Mouse (Mus musculus): ENCODE data around the gene Sparcl1. TPM values are rescaled to one million over a fixed set of nuclear protein-coding genes. Genes with fewer than 3 reads are reported as not detected.
A peak's percentile ranks its signal among the peaks of the same experiment; 100 is the strongest.

The Sparcl1 gene
- polyA plus RNA-seq, 1 experiment, result 26.8 TPM

DNA sequence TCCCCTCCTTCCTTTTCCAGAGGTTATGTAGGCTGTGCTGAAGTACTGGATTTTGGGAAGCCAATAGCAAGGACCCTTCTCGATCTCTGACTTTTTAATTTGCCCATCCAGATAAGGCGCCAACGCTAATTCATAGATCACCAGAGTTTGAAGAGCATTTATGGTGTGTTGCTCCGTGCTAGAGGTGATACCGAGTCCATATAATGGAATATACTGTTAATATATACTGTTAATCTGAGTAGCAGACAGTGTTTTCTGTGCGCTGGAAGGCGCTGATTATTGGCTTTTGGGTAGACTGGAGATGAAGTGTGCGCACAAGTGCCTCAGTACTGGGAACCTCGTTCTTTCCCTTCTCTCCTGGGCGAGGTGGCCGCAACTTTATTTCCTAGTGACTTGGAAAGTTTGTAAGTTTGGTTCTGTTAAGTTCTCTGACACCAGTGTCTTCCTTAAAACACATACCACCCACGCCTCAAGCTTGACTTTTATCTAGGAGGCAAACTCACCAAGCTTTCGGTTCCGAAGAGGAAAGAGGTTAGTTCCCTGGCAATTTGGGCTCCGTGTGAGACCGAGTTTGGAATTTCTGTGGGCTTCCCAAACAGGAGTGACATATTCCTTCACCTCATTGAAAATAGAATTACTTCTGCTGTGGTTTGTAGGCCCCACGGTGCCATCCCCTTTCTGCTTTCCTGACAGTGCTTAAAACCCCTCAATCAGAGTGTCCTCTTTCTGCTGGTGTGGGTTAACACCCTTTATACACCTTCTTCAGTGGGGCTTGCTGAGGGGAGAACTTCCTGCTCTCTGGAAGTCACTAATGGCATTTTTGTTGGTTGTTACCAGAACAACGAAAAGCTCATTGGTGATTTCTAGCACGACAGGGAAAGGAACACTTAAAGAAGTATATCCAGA lies 66.1 kb downstream of the Sparcl1 start:
- Histone ChIP-seq H3K27me3 (ENCODE audit: control insufficient read depth, insufficient read depth, low read length) (no peaks in the 10 kb centered on the region), H3K4me3 (ENCODE audit: control insufficient read depth, insufficient read depth, low read length) (peak overlapping the region; percentile 82), H3K36me3 (ENCODE audit: control insufficient read depth, insufficient read depth, low read length) (peaks cover 8% of the 10 kb centered on the region; the same call in 1 of the 2 replicates), H3K4me1 (replicated peaks; ENCODE audit: control insufficient read depth, insufficient read depth, low read length) (peaks cover 10% of the 10 kb centered on the region), H3K27ac (ENCODE audit: control insufficient read depth, insufficient read depth, low read length) (peak overlapping the region; percentile 9; the same call in 1 of the 2 replicates)
- 3% methylated on average over 19 of the region's 19 CpGs for WGBS
- DNase-seq, result peak; percentile 16
- TF ChIP-seq CTCF (IDR thresholded peaks at IDR 0.05; ENCODE audit: borderline replicate concordance, control insufficient read depth, extremely low read depth, insufficient read depth, low read length, poor library complexity), result no peak
- TF ChIP-seq POLR2A (IDR thresholded peaks at IDR 0.05; ENCODE audit: control insufficient read depth, extremely low read depth, insufficient read depth, low read length, poor library complexity), result no peak

DNA sequence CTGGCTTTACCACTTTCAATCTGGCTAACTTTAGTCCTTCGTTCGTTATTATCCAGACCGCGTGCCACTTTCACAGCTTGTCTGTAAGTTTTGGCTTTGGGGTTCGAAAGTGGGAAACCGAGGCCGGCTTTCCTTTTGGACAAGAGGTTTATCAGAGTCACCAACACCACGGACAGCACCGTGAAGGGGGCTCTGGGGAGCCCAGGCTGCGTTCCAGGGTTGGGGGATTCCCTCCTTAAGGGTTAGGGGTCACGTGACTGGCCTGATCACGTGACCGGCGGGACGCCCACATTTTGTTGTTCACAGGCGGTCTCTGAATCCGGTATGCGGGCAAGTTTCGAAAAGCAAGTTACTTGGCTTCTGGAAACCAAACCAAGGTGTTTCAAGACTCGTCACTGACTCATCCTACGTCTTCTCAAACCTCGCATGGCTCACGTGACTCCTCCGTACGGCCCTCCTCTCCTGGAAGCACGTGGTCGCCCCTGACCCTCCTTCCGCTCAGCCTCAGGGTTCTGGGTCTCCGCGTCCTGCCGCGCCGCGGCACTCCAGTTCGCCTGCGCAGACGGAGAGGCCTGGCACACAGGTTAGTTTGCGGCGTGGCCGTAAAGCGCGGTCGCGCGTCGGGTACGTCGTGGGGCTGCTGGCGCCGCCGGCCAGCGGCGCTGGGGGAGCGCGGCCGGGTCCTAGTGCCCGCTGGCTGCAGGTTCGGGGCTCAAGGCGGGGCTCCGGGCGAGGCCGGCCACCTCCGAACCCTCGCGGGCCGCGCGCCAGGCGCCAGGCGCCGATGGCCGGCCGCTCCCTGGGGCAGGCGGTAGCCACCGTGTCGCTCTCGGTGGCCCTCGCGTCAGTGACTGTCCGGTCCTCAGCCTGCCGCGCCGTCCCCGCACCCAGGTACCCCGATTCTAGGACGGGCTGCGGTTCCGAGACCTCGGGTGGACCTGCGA lies 67.0 kb downstream of the Sparcl1 start, which contains the start of gene Nudt9:
Gene Nudt9 (plus strand): TSS at position 51 of the 944 bp plus-strand sequence.
- TF ChIP-seq CTCF (IDR thresholded peaks at IDR 0.05; ENCODE audit: borderline replicate concordance, control insufficient read depth, extremely low read depth, insufficient read depth, low read length, poor library complexity), result peak; percentile 57; the same call in 1 of the 2 replicates
- TF ChIP-seq POLR2A (IDR thresholded peaks at IDR 0.05; ENCODE audit: control insufficient read depth, extremely low read depth, insufficient read depth, low read length, poor library complexity), result peak; percentile 72
- peak within 1 kb of the TSS; percentile 82 for H3K4me3 ChIP-seq (ENCODE audit: control insufficient read depth, insufficient read depth, low read length)
- H3K36me3 ChIP-seq (ENCODE audit: control insufficient read depth, insufficient read depth, low read length), result peaks cover 3% of the 10 kb centered on the region; the same call in 1 of the 2 replicates
- peak within 1 kb of the TSS; percentile 65 for H3K27ac ChIP-seq (ENCODE audit: control insufficient read depth, insufficient read depth, low read length)
- peak; percentile 97 for DNase-seq
- peaks cover 10% of the 10 kb centered on the region for H3K4me1 ChIP-seq (replicated peaks; ENCODE audit: control insufficient read depth, insufficient read depth, low read length)
- 4% methylated on average over 90 of the region's 90 CpGs for WGBS
- no peaks in the 10 kb centered on the region for H3K27me3 ChIP-seq (ENCODE audit: control insufficient read depth, insufficient read depth, low read length)

DNA sequence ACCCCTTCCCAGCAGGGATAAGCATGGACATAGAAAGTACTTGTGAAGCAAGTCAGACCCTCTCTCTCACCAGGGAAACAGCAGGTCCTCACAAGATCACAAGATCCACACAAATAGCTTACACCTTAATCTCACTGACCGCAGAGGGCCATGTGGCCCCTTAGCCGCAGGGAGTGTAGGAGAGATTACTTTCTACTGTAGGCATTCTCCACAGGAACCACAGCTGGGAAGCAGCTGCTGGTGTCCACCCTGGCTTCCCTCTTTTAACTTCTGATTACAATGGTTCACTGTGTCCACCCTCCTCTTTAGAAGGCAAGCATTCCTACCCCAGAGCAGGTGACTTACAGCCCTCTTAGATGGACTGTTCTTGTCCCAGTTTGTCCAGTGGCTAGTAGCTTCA lies 69.8 kb downstream of the Sparcl1 start:
- Histone ChIP-seq H3K27ac (ENCODE audit: control insufficient read depth, insufficient read depth, low read length) (no peak overlapping the region), H3K27me3 (ENCODE audit: control insufficient read depth, insufficient read depth, low read length) (no peaks in the 10 kb centered on the region), H3K4me1 (replicated peaks; ENCODE audit: control insufficient read depth, insufficient read depth, low read length) (peaks cover 10% of the 10 kb centered on the region), H3K36me3 (ENCODE audit: control insufficient read depth, insufficient read depth, low read length) (no peaks in the 10 kb centered on the region), H3K4me3 (ENCODE audit: control insufficient read depth, insufficient read depth, low read length) (no peak overlapping the region)
- TF ChIP-seq CTCF (IDR thresholded peaks at IDR 0.05; ENCODE audit: borderline replicate concordance, control insufficient read depth, extremely low read depth, insufficient read depth, low read length, poor library complexity), result no peak
- TF ChIP-seq POLR2A (IDR thresholded peaks at IDR 0.05; ENCODE audit: control insufficient read depth, extremely low read depth, insufficient read depth, low read length, poor library complexity), result no peak
- DNase-seq, result no peak
- WGBS, result 97% methylated on average over 2 of the region's 2 CpGs

DNA sequence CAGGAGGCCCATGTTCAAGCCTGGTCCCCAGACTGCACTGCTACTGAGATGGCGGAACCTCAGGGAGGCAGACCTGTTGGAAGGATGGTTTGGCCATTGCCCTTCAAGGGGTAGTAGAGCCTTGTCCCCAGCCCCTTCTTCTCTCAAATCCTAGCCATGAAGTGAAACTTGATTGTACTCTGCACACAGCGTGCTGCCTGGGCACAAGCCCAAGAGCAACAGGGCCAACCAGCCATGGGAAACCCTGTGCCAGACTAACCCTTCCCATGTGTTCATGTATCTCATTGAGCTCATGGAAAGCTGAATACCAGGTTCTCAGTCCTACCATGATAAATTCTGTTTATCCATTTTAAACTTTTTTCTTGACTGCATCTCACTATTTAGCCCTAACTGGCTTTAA lies 70.6 kb downstream of the Sparcl1 start:
- H3K36me3 ChIP-seq (ENCODE audit: control insufficient read depth, insufficient read depth, low read length), result no peaks in the 10 kb centered on the region
- no peak for DNase-seq
- 98% methylated on average over 2 of the region's 2 CpGs for WGBS
- H3K4me3 ChIP-seq (ENCODE audit: control insufficient read depth, insufficient read depth, low read length), result no peak overlapping the region
- no peaks in the 10 kb centered on the region for H3K27me3 ChIP-seq (ENCODE audit: control insufficient read depth, insufficient read depth, low read length)
- TF ChIP-seq POLR2A (IDR thresholded peaks at IDR 0.05; ENCODE audit: control insufficient read depth, extremely low read depth, insufficient read depth, low read length, poor library complexity) (no peak), CTCF (IDR thresholded peaks at IDR 0.05; ENCODE audit: borderline replicate concordance, control insufficient read depth, extremely low read depth, insufficient read depth, low read length, poor library complexity) (no peak)
- H3K27ac ChIP-seq (ENCODE audit: control insufficient read depth, insufficient read depth, low read length), result no peak overlapping the region
- peaks cover 10% of the 10 kb centered on the region for H3K4me1 ChIP-seq (replicated peaks; ENCODE audit: control insufficient read depth, insufficient read depth, low read length)

DNA sequence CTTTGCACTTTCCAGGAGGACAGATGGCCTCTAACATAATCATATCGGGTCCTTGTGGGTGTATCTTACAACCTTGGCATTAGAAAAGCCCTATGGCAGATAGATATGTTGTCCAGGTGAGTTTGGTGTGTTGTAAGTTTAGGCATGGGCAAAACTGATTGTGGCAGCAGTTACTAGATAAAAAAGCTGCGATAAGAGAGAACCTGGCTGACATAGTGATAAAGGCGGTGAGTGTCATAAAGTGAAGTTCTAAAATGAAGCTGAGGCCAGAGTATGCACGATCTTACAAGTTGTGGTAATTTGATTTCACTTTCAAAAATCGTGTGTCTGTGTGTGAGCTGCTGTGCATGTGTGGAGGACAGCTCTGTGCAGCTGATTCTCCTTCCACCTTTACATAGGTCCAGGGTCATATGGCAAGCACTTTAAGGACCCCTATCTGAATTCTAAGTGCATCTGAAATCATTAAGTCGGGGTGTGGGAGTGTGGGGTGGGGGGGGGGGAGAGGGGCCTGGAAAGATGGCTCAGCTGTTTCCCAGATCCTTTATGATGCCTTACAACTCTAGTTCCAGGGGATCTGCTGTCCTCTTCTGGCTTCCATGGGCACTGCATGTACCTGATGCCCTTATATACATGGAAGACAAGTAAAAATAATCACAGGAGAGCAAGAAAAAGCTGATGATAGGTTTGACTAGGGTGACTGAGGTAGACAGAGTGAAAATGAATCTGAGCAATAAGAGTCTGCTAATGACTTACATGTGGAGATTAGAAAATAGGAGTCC lies 74.2 kb downstream of the Sparcl1 start:
- no peaks in the 10 kb centered on the region for H3K4me1 ChIP-seq (replicated peaks; ENCODE audit: control insufficient read depth, insufficient read depth, low read length)
- H3K27ac ChIP-seq (ENCODE audit: control insufficient read depth, insufficient read depth, low read length), result no peak overlapping the region
- H3K27me3 ChIP-seq (ENCODE audit: control insufficient read depth, insufficient read depth, low read length), result no peaks in the 10 kb centered on the region
- WGBS, result 66% methylated on average over 6 of the region's 6 CpGs
- TF ChIP-seq POLR2A (IDR thresholded peaks at IDR 0.05; ENCODE audit: control insufficient read depth, extremely low read depth, insufficient read depth, low read length, poor library complexity), result no peak
- no peak for TF ChIP-seq CTCF (IDR thresholded peaks at IDR 0.05; ENCODE audit: borderline replicate concordance, control insufficient read depth, extremely low read depth, insufficient read depth, low read length, poor library complexity)
- no peak overlapping the region for H3K4me3 ChIP-seq (ENCODE audit: control insufficient read depth, insufficient read depth, low read length)
- no peaks in the 10 kb centered on the region for H3K36me3 ChIP-seq (ENCODE audit: control insufficient read depth, insufficient read depth, low read length)
- DNase-seq, result peak; percentile 68
